Mouse (Mus musculus) spleen, postnatal 10 days (tissue): ENCODE results near the gene Calu.
"Not testable (repeated sequence)": the region's sequence is repeated elsewhere in the genome, so short reads cannot be mapped to it uniquely, and the experiment has no call there.

Experiments
- DNase-seq, 2 experiments: peaks; one replicate each; pipeline ENCODE4 v3.0.0; 2021 to 2022; ENCODE audit warnings: low spot score in 2 of 2

Gene Calu

GRCm38 (mm10) chr6:29362246-29363128 is 14.6 kb downstream of the Calu start:
- DNase-seq, result no peak

GRCm38 (mm10) chr6:29363129-29363515 is 15.3 kb downstream of the Calu start:
- DNase-seq, result no peak

GRCm38 (mm10) chr6:29365277-29365676 is 17.4 kb downstream of the Calu start:
- DNase-seq, result no peak

GRCm38 (mm10) chr6:29377386-29377785 is 29.5 kb downstream of the Calu start:
- DNase-seq, result no peak

- DNase-seq, result no peak
Measured at GRCm38 (mm10) chr6:29378678-29379077, 30.8 kb downstream of the Calu start.

- DNase-seq, result no peak
Measured at GRCm38 (mm10) chr6:29379954-29380353, 32.1 kb downstream of the Calu start.

GRCm38 (mm10) chr6:29382442-29382841 is 34.6 kb downstream of the Calu start:
- DNase-seq, result no peak

GRCm38 (mm10) chr6:29388052-29388518 is 40.2 kb downstream of the Calu start, which contains the start of gene Opn1sw:
Gene Opn1sw, minus strand, starts transcription at chr6:29388468.
- peak in 1 of 2 experiments; percentile 20 for DNase-seq

GRCm38 (mm10) chr6:29388606-29389080 is 40.8 kb downstream of the Calu start:
- peak; percentile 7 to 33 for DNase-seq

GRCm38 (mm10) chr6:29389425-29389824 is 41.6 kb downstream of the Calu start:
- DNase-seq, result no peak

GRCm38 (mm10) chr6:29390500-29390899 is 42.6 kb downstream of the Calu start:
- DNase-seq, result not testable (repeated sequence)

GRCm38 (mm10) chr6:29391241-29391640 is 43.4 kb downstream of the Calu start:
- DNase-seq, result not testable (repeated sequence)

- no peak for DNase-seq
Measured at GRCm38 (mm10) chr6:29391802-29392201, 43.9 kb downstream of the Calu start.

GRCm38 (mm10) chr6:29394286-29394685 is 46.4 kb downstream of the Calu start:
- DNase-seq, result no peak

GRCm38 (mm10) chr6:29395910-29396713 is 48.2 kb downstream of the Calu start, which contains the start of gene Ccdc136:
Gene Ccdc136, plus strand, starts transcription at chr6:29396309.
- peak in 1 of 2 experiments; percentile 30 for DNase-seq

GRCm38 (mm10) chr6:29396714-29397540 is 49.1 kb downstream of the Calu start:
- no peak for DNase-seq

- no peak for DNase-seq
Measured at GRCm38 (mm10) chr6:29397575-29397974, 49.7 kb downstream of the Calu start.

GRCm38 (mm10) chr6:29399851-29400250 is 52.0 kb downstream of the Calu start:
- DNase-seq, result no peak

GRCm38 (mm10) chr6:29402693-29403342 is 54.9 kb downstream of the Calu start:
- DNase-seq, result peak in 1 of 2 experiments; percentile 37

- no peak for DNase-seq
Measured at GRCm38 (mm10) chr6:29406412-29406811, 58.5 kb downstream of the Calu start.

- DNase-seq, result no peak
Measured at GRCm38 (mm10) chr6:29415446-29415845, 67.6 kb downstream of the Calu start.
